Mouse (Mus musculus): Measurements from ENCODE around the gene Kcnk4.

DNA sequence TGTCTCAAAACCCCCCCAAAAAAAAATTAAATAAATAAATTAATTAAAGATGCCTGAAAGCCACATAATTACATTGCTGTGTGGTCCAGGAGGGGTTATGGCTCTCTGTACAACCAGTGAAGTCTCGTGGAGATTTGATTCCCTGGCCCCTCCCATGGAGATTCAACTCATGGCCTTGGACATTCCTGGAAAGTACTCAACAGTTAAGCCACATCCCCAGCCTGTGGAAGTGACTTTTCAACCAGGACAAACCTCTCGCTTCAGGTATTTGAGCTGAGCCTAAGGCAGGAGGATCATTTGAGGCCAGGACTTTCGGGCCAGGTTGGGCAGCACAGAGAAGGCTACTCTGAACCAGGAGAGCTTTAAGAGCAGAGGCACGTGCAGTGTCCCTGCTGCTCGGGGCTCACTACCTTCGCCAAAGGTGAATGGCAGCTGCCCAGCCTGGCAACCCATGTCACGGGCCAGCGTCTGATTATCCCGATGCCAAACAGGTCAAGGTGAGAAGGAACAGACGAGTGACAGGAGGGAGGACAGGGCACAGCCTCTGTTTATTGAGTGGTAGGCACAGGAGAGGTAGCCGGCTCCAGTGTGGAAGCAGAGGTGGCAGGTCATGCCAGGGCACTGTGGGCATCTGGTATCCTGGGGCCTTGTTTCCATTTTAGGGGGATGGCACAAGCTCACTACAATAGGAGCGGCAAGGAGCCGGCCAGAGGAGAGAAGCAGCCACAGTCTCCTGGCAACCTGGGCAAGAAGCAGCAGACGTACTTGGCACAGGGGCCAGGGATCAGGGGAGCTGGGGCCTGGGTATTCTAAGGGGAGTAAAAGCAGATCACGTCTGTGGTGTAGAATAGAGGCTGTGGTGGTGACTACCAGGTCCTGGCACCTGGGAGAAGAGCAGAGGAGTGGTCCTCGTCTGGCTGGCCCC is 3.5 kb upstream of the Kcnk4 start:
- TF ChIP-seq CTCF (IDR thresholded peaks at IDR 0.05; ENCODE audit: extremely low read depth, insufficient read length, insufficient replicate concordance, low read depth, low read length) (no peak), POLR2A (IDR thresholded peaks at IDR 0.05; ENCODE audit: low read depth, low read length) (no peak)
